Mouse (Mus musculus) MEL (cell line): ENCODE data around the gene Washc1. TPM values are rescaled to one million over a fixed set of nuclear protein-coding genes. Genes with fewer than 3 reads are reported as not detected.

Experiments
- DNase-seq: peaks from one replicate; pipeline ENCODE4 v3.0.0; 2011; ENCODE audit warnings: low read depth, low spot score
- H3K27ac ChIP-seq: 2 replicates; pipeline ENCODE4 v1.5.1; 2012; ENCODE audit warnings: low read depth, mild to moderate bottlenecking, control low read depth, low read length, moderate library complexity; ENCODE audit not compliant: control insufficient read depth
- H3K27me3 ChIP-seq, 2 experiments: fragments of 150-350 bp in 1 of 2; sonication (generic) in 1 of 2; 2 replicates each; pipeline ENCODE4 v1.6.1; 2012; ENCODE audit warnings: low read length in 2 of 2, mild to moderate bottlenecking in 2 of 2, improper control_type of control experiment in 1 of 2, moderate library complexity in 1 of 2; ENCODE audit not compliant: insufficient read depth in 2 of 2, control insufficient read depth in 1 of 2
- H3K36me3 ChIP-seq, 2 experiments: 2 replicates each; pipeline ENCODE4 v1.6.1; 2012 to 2014; ENCODE audit warnings: low read length in 2 of 2, improper control_type of control experiment in 1 of 2, inconsistent platforms in 1 of 2, mild to moderate bottlenecking in 1 of 2; ENCODE audit not compliant: insufficient read depth in 2 of 2, control insufficient read depth in 1 of 2
- H3K4me1 ChIP-seq, 2 experiments: fragments of 150-350 bp in 1 of 2; sonication (generic) in 1 of 2; 2 replicates each; pipeline ENCODE4 v1.6.1; 2012; ENCODE audit warnings: low read length in 2 of 2, improper control_type of control experiment in 1 of 2, mild to moderate bottlenecking in 1 of 2; ENCODE audit not compliant: insufficient read depth in 2 of 2, control insufficient read depth in 1 of 2
- H3K4me3 ChIP-seq, 2 experiments: fragments of 150-350 bp in 1 of 2; sonication (generic) in 1 of 2; 2 replicates each; pipeline ENCODE4 v1.5.1; 2012; ENCODE audit warnings: low read depth in 2 of 2, low read length in 2 of 2, mild to moderate bottlenecking in 2 of 2, moderate library complexity in 2 of 2, control low read depth in 1 of 2, improper control_type of control experiment in 1 of 2; ENCODE audit not compliant: control insufficient read depth in 1 of 2, insufficient read depth in 1 of 2
- H3K79me2 ChIP-seq: 2 replicates; pipeline ENCODE4 v1.6.1; 2012; ENCODE audit warnings: mild to moderate bottlenecking, low read length, moderate library complexity; ENCODE audit not compliant: control insufficient read depth, poor library complexity, insufficient read depth
- H3K9ac ChIP-seq: 2 replicates; pipeline ENCODE4 v1.6.1; 2012; ENCODE audit warnings: low read depth, mild to moderate bottlenecking, control low read depth, low read length, moderate library complexity; ENCODE audit not compliant: control insufficient read depth, poor library complexity, severe bottlenecking
- H3K9me3 ChIP-seq: fragments of 150-350 bp; sonication (generic); replicated peaks from 2 replicates; pipeline ENCODE4 v1.6.1; 2012; ENCODE audit warnings: mild to moderate bottlenecking, low read length, improper control_type of control experiment, moderate library complexity; ENCODE audit not compliant: insufficient read depth
- CHD1 ChIP-seq: IDR thresholded peaks from 2 replicates; pipeline ENCODE4 v1.6.1; 2012; ENCODE audit warnings: low read depth, mild to moderate bottlenecking, inconsistent platforms, low read length, improper control_type of control experiment
- CHD2 ChIP-seq: IDR thresholded peaks from 2 replicates; pipeline ENCODE4 v1.6.1; 2011; ENCODE audit warnings: low read length, improper control_type of control experiment
- CTCF ChIP-seq, 3 experiments: IDR thresholded peaks in 2 of 3; conservative IDR thresholded peaks in 1 of 3; 2 replicates each; pipeline ENCODE4 v1.5.1; 2011 to 2012; ENCODE audit warnings: low read length in 3 of 3, low read depth in 2 of 3, mild to moderate bottlenecking in 2 of 3, improper control_type of control experiment in 1 of 3, inconsistent platforms in 1 of 3, mixed read lengths in 1 of 3, moderate library complexity in 1 of 3; ENCODE audit not compliant: control insufficient read depth in 1 of 3, insufficient read depth in 1 of 3, poor library complexity in 1 of 3, severe bottlenecking in 1 of 3
- ELF1 ChIP-seq: IDR thresholded peaks from 2 replicates; pipeline ENCODE4 v1.6.1; 2014; ENCODE audit warnings: low read depth, mild to moderate bottlenecking, inconsistent platforms, low read length, improper control_type of control experiment, moderate library complexity
- EP300 ChIP-seq, 2 experiments: IDR thresholded peaks; 2 replicates each; pipeline ENCODE4 v1.6.1; 2011; ENCODE audit warnings: improper control_type of control experiment in 2 of 2, low read length in 2 of 2, low read depth in 1 of 2, mild to moderate bottlenecking in 1 of 2
- ETS1 ChIP-seq: IDR thresholded peaks from 2 replicates; pipeline ENCODE4 v1.6.1; 2012; ENCODE audit warnings: low read depth, mild to moderate bottlenecking, inconsistent platforms, low read length, improper control_type of control experiment, moderate library complexity
- HCFC1 ChIP-seq: IDR thresholded peaks from 2 replicates; pipeline ENCODE4 v1.6.1; 2012; ENCODE audit warnings: low read depth, mild to moderate bottlenecking, inconsistent platforms, low read length, improper control_type of control experiment, moderate library complexity
- MAX ChIP-seq: IDR thresholded peaks from 2 replicates; pipeline ENCODE4 v1.6.1; 2011; ENCODE audit warnings: low read length, improper control_type of control experiment
- MXI1 ChIP-seq: IDR thresholded peaks from 2 replicates; pipeline ENCODE4 v1.6.1; 2011; ENCODE audit warnings: mild to moderate bottlenecking, low read depth, low read length, improper control_type of control experiment
- MYC ChIP-seq: IDR thresholded peaks from 2 replicates; pipeline ENCODE4 v1.6.1; 2011; ENCODE audit warnings: low read depth, mild to moderate bottlenecking, low read length, improper control_type of control experiment, moderate library complexity
- NELFE ChIP-seq: IDR thresholded peaks from 2 replicates; pipeline ENCODE4 v1.6.1; 2011; ENCODE audit warnings: low read depth, low read length, improper control_type of control experiment
- NRF1 ChIP-seq: IDR thresholded peaks from 2 replicates; pipeline ENCODE4 v1.6.1; 2014; ENCODE audit warnings: low read depth, mild to moderate bottlenecking, inconsistent platforms, low read length, improper control_type of control experiment, moderate library complexity; ENCODE audit not compliant: poor library complexity, insufficient read depth, severe bottlenecking
- POLR2A ChIP-seq, 2 experiments: IDR thresholded peaks; 2 replicates each; pipeline ENCODE4 v1.6.1; 2011 to 2012; ENCODE audit warnings: low read length in 2 of 2, mild to moderate bottlenecking in 2 of 2, control low read depth in 1 of 2, improper control_type of control experiment in 1 of 2, low read depth in 1 of 2, moderate library complexity in 1 of 2; ENCODE audit not compliant: control insufficient read depth in 1 of 2, insufficient read depth in 1 of 2, poor library complexity in 1 of 2
- POLR2AphosphoS2 ChIP-seq: IDR thresholded peaks from 2 replicates; pipeline ENCODE4 v1.6.1; 2011; ENCODE audit warnings: low read length, improper control_type of control experiment
- RCOR1 ChIP-seq: IDR thresholded peaks from 2 replicates; pipeline ENCODE4 v1.6.1; 2012; ENCODE audit warnings: low read depth, mild to moderate bottlenecking, inconsistent platforms, low read length, improper control_type of control experiment
- SIN3A ChIP-seq: IDR thresholded peaks from 2 replicates; pipeline ENCODE4 v1.6.1; 2012; ENCODE audit warnings: low read length, improper control_type of control experiment, inconsistent platforms
- SMC3 ChIP-seq: IDR thresholded peaks from 2 replicates; pipeline ENCODE4 v1.6.1; 2011; ENCODE audit warnings: low read depth, low read length, improper control_type of control experiment
- TAL1 ChIP-seq: IDR thresholded peaks from 2 replicates; pipeline ENCODE4 v1.6.1; 2012; ENCODE audit warnings: mild to moderate bottlenecking, inconsistent platforms, low read length, moderate library complexity, mixed read lengths
- TBP ChIP-seq: IDR thresholded peaks from 2 replicates; pipeline ENCODE4 v1.8.0; 2011; ENCODE audit warnings: low read depth, low read length, improper control_type of control experiment
- TCF12 ChIP-seq: IDR thresholded peaks from 2 replicates; pipeline ENCODE4 v1.6.1; 2014; ENCODE audit warnings: low read depth, mild to moderate bottlenecking, inconsistent platforms, low read length, improper control_type of control experiment, moderate library complexity
- UBTF ChIP-seq: IDR thresholded peaks from 2 replicates; pipeline ENCODE4 v1.6.1; 2012; ENCODE audit warnings: low read depth, mild to moderate bottlenecking, inconsistent platforms, low read length, improper control_type of control experiment, moderate library complexity, borderline replicate concordance; ENCODE audit not compliant: insufficient read depth
- USF1 ChIP-seq: IDR thresholded peaks from 2 replicates; pipeline ENCODE4 v1.6.1; 2014; ENCODE audit warnings: low read depth, mild to moderate bottlenecking, inconsistent platforms, low read length, improper control_type of control experiment, moderate library complexity
- ZC3H11A ChIP-seq: IDR thresholded peaks from 2 replicates; pipeline ENCODE4 v1.6.1; 2012; ENCODE audit warnings: low read depth, mild to moderate bottlenecking, inconsistent platforms, low read length, improper control_type of control experiment
- ZMIZ1 ChIP-seq: IDR thresholded peaks from 2 replicates; pipeline ENCODE4 v1.6.1; 2012; ENCODE audit warnings: low read depth, mild to moderate bottlenecking, inconsistent platforms, low read length, improper control_type of control experiment, moderate library complexity
- ZNF384 ChIP-seq: IDR thresholded peaks from 2 replicates; pipeline ENCODE4 v1.6.1; 2012; ENCODE audit warnings: low read depth, mild to moderate bottlenecking, inconsistent platforms, low read length, improper control_type of control experiment
- polyA plus RNA-seq, 2 experiments: library from polyadenylated mRNA; stranded (reverse) in 1 of 2; unstranded in 1 of 2; fragments of >175 nt in 1 of 2; fragments of >200 nt in 1 of 2; gene quantifications; 2 replicates each; pipeline versions ENCODE4 v1.2.1 to v1.2.4; 2012; ENCODE audit warnings: low replicate concordance in 2 of 2, low read depth in 1 of 2; ENCODE audit not compliant: insufficient read length in 2 of 2, insufficient read depth in 1 of 2, missing spikeins in 1 of 2
- total RNA-seq: library from RNA; depleted of rRNA; stranded (reverse); fragments of 300-350 nt; gene quantifications from 2 replicates; pipeline ENCODE4 v1.2.3, GENCODE M21; 2012

Gene Washc1
- total and polyA plus RNA-seq, 3 experiments: 37.0 to 58.6 TPM; not detected in 1

DNA sequence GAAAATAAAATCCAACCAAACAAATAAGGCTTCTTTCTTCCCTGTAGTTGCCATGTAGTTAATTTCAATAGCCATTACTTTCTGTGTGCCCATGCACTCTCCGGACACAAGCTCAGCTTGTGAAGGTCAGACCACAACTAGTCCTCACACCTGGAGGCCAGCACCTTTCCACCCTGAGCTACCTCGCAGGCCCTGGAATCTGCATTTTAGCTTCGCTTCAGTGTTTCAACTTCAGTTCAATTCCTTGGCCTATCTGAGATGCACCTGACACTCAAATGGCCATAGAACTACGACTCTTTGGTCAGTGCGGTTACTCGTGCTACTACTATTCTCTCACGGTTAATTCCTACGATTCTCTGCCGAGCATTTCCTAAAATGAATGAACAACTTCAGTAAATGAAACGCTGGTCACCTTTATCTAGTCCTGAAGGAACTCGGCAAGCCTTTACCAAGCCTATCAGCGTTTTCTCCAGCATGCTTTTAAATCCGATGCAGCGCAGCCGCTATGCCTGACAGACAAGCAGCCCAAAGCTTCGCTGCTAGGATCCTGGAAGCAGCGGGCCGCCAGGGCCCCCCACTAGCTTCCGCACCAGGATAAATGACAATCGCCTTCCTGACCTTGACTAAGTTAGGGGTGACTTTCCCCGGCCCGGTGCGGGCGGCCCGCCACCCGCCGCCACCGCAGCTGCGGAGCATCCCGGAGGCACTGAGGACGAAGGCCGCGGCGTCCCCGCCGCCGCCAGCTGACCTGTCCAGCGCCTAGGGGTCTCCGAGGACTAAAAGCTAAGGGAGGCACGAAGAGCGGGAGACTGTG is 10.6 kb upstream of the Washc1 start:
- Histone ChIP-seq H3K9me3 (no peaks in the 10 kb centered on the region), H3K36me3 (peaks cover 1 to 33% of the 10 kb centered on the region in 2 experiments; a peak in 3 of 4 replicates), H3K4me1 (peaks cover 2 to 11% of the 10 kb centered on the region in 2 experiments), H3K4me3 (peak overlapping the region; percentile 90 to 98), H3K27ac (peak overlapping the region; percentile 91), H3K27me3 (no peaks in the 10 kb centered on the region; a peak in 1 of 4 replicates), H3K79me2 (peaks cover 39% of the 10 kb centered on the region), H3K9ac (peak overlapping the region; percentile 100)
- DNase-seq: peak; percentile 72
- TF ChIP-seq ETS1: 0 out of 2 replicates have a peak, but pooled peaks have one; percentile 27
- TF ChIP-seq CHD1: peak; percentile 71; the same call in 1 of the 2 replicates
- TF ChIP-seq TAL1: no peak
- peak; percentile 69; the same call in 1 of the 2 replicates for TF ChIP-seq MXI1
- peak; percentile 32; the same call in 1 of the 2 replicates for TF ChIP-seq MYC
- TF ChIP-seq UBTF: no peak

DNA sequence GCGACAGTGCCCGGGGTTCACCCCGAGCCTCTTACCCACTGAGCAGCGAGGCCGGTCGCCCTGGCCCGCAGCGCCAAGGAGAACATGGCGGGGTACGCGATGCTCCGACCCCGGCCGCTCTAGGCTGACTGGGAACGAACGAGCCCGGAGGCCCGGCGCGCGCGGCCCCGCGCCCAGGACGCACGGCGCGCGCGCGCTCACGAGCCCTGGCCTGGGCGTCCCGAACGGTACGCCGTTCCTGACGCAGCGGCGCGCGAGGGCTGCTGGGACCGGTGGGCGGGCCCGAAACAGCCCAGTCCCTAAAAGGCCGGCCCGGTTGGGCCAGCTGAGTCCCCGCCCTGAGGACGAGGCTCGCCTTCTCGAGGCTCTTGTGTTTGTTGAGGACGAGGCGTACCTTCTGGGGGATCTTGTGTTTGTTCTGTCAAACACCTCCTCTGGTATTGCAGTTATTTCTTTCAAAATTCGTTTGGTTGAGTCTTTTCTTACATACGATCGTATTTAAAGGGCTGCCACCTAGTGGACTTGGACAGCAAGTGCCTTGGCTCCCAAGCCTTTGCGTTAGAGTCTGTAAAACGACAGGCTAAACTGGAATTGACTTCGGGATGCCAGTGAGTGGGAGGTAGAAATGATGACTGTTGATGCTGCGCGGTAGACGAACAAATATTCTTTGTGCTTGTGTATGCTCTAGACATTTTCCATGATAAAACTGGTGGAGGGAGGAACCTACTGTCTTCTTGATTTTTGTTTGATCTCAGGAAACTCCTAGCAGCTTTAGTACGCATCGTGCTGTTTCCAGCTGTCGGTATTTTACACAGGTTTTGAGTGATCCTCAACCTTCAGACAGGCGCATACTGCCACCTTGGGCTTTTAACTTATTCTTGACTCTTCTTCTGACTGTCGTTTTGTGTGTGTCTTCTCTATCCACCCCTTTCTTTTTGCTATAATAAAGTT is 9.7 kb upstream of the Washc1 start, which contains the start of gene Ndufv2:
Gene Ndufv2, minus strand, starts transcription at position 180 of the 951 bp plus-strand sequence.
- peak within 1 kb of the TSS; percentile 100 for H3K9ac ChIP-seq
- peaks cover 1 to 30% of the 10 kb centered on the region in 2 experiments; a peak in 3 of 4 replicates for H3K36me3 ChIP-seq
- peak within 1 kb of the TSS; percentile 94 for H3K27ac ChIP-seq
- H3K27me3 ChIP-seq: no peaks in the 10 kb centered on the region; a peak in 1 of 4 replicates
- H3K4me3 ChIP-seq: peak within 1 kb of the TSS; percentile 90 to 98
- no peaks in the 10 kb centered on the region for H3K9me3 ChIP-seq
- DNase-seq: peak; percentile 97
- H3K4me1 ChIP-seq: peaks cover 2 to 11% of the 10 kb centered on the region in 2 experiments
- H3K79me2 ChIP-seq: peaks cover 34% of the 10 kb centered on the region
- TF ChIP-seq POLR2A (IDR thresholded peaks at IDR 0.05; ENCODE audit: control insufficient read depth in 1 of 2, insufficient read depth in 1 of 2, low read depth in 1 of 2, low read length in 2 of 2, poor library complexity in 1 of 2) (peak; percentile 89 to 93), MYC (peak; percentile 28; the same call in 1 of the 2 replicates), CTCF (IDR thresholded peaks at IDR 0.05 in 2 of 3, conservative IDR thresholded peaks at IDR 0.05 in 1 of 3; ENCODE audit: control insufficient read depth in 1 of 3, insufficient read depth in 1 of 3, low read depth in 2 of 3, low read length in 3 of 3, poor library complexity in 1 of 3, severe bottlenecking in 1 of 3) (peak; percentile 52 to 80 (median 65)), CHD2 (no peak), NELFE (peak; percentile 95), SIN3A (peak; percentile 84), TBP (no peak; the same call in 1 of the 2 replicates), ZNF384 (no peak), ETS1 (0 out of 2 replicates have a peak, but pooled peaks have one; percentile 18), USF1 (0 out of 2 replicates have a peak, but pooled peaks have one; percentile 9), HCFC1 (peak; percentile 82), ZC3H11A (peak; percentile 22; the same call in 1 of the 2 replicates), NRF1 (peak; percentile 36; the same call in 1 of the 2 replicates), TCF12 (peak; percentile 45; the same call in 1 of the 2 replicates), ELF1 (peak; percentile 8; the same call in 1 of the 2 replicates), MXI1 (peak; percentile 77), EP300 (IDR thresholded peaks at IDR 0.05; ENCODE audit: low read depth in 1 of 2, low read length in 2 of 2) (peak in 1 of 2 experiments; percentile 6; a peak in 2 of 4 replicates), ZMIZ1 (peak; percentile 94), TAL1 (no peak), RCOR1 (peak; percentile 11; the same call in 1 of the 2 replicates), UBTF (no peak), POLR2AphosphoS2 (peak; percentile 87), CHD1 (0 out of 2 replicates have a peak, but pooled peaks have one; percentile 18), MAX (0 out of 2 replicates have a peak, but pooled peaks have one; percentile 66), SMC3 (peak; percentile 46)
